21 mouse cellular contexts compared by ENCODE assay signal in genomic region chr19:26051478-26052215, GRCm38 (mm10).
DNase-seq lines count a peak whose midpoint lies in the region; ATAC-seq and TF ChIP-seq lines count a peak whose summit lies in the region.
"Had no signal": no experiment of that assay in that cellular context is flagged by ENCODE, and none has a peak within 500 bp of the region (broad histone marks: within the 10 kb centered on the region; RNA-seq: fewer than 3 reads in every experiment).

No protein-coding gene starts in this region.

- H3K4me3 ChIP-seq in forebrain, embryonic 10.5 days: no peak overlapping the region
- H3K4me3 ChIP-seq in forebrain, embryonic 15.5 days: no peak overlapping the region
- no peak overlapping the region for H3K4me3 ChIP-seq in embryonic facial prominence, embryonic 10.5 days
- H3K4me3 ChIP-seq in embryonic facial prominence, embryonic 14.5 days (ENCODE audit: low read depth, low read length): no peak overlapping the region
- no peak overlapping the region for H3K4me3 ChIP-seq in liver, embryonic 12.5 days
- H3K4me3 ChIP-seq: erythroblast, embryonic 14.5 days; heart, adult 2 months; heart, embryonic 15.5 days; hindbrain, embryonic 10.5 days had no signal

- no peak for DNase-seq in forebrain, embryonic 10.5 days (ENCODE audit: extremely low spot score, low spot score)
- peak; percentile 7 for DNase-seq in brain, embryonic 14.5 days (ENCODE audit: low read depth)
- peak; percentile 30 for DNase-seq in embryonic facial prominence, embryonic 10.5 days (ENCODE audit: low spot score)
- DNase-seq in embryonic facial prominence, embryonic 14.5 days (ENCODE audit: low spot score): peak; percentile 74
- DNase-seq in adipocyte (ENCODE audit: low spot score): no peak
- no peak for DNase-seq in gastrocnemius, adult 8-10 months (ENCODE audit: low spot score in 2 of 2)
- DNase-seq: adrenal gland, postnatal 14 days; cerebellum, adult 18-20 months; cerebellum, adult 9-11 months; cerebellum, postnatal 36 days; gastrocnemius, postnatal 14 days; heart, adult 2 months had no signal

- WGBS in forebrain, embryonic 10.5 days: 21% methylated on average over 9 of the region's 9 CpGs
- 17% methylated on average over 9 of the region's 9 CpGs for WGBS in forebrain, embryonic 15.5 days
- 32% methylated on average over 9 of the region's 9 CpGs for WGBS in embryonic facial prominence, embryonic 10.5 days
- 28% methylated on average over 9 of the region's 9 CpGs for WGBS in embryonic facial prominence, embryonic 14.5 days
- 47% methylated on average over 9 of the region's 9 CpGs for WGBS in liver, embryonic 12.5 days (ENCODE audit: insufficient replicate concordance)

- H3K27ac ChIP-seq in forebrain, embryonic 10.5 days: peak overlapping the region; percentile 44; the same call in 1 of the 2 replicates
- H3K27ac ChIP-seq in forebrain, embryonic 15.5 days (replicated peaks): no peak overlapping the region
- no peak overlapping the region for H3K27ac ChIP-seq in embryonic facial prominence, embryonic 10.5 days (replicated peaks)
- peak overlapping the region; percentile 10; the same call in 1 of the 2 replicates for H3K27ac ChIP-seq in embryonic facial prominence, embryonic 14.5 days (replicated peaks; ENCODE audit: low read depth, low read length)
- no peak overlapping the region for H3K27ac ChIP-seq in liver, embryonic 12.5 days
- H3K27ac ChIP-seq: heart, adult 2 months; heart, embryonic 15.5 days; hindbrain, embryonic 10.5 days; hindbrain, embryonic 14.5 days had no signal

- TF ChIP-seq POLR2A in brain, embryonic 14.5 days (IDR thresholded peaks at IDR 0.05; ENCODE audit: borderline replicate concordance, extremely low read depth, insufficient read depth, insufficient read length, poor library complexity, severe bottlenecking): no peak

- no peak overlapping the region for H3K9ac ChIP-seq in forebrain, embryonic 15.5 days (replicated peaks)
- H3K9ac ChIP-seq in embryonic facial prominence, embryonic 14.5 days (ENCODE audit: low read depth, low read length): no peak overlapping the region
- H3K9ac ChIP-seq in liver, embryonic 12.5 days: no peak overlapping the region
- H3K9ac ChIP-seq: heart, embryonic 15.5 days; hindbrain, embryonic 14.5 days had no signal

- H3K4me2 ChIP-seq in forebrain, embryonic 15.5 days (replicated peaks): no peak overlapping the region
- no peak overlapping the region for H3K4me2 ChIP-seq in embryonic facial prominence, embryonic 14.5 days (ENCODE audit: low read depth, low read length)
- H3K4me2 ChIP-seq in liver, embryonic 12.5 days: no peak overlapping the region
- H3K4me2 ChIP-seq: heart, embryonic 11.5 days; heart, embryonic 15.5 days; hindbrain, embryonic 14.5 days had no signal

- H3K27me3 ChIP-seq in forebrain, embryonic 10.5 days (ENCODE audit: poor library complexity, severe bottlenecking): no peaks in the 10 kb centered on the region
- no peaks in the 10 kb centered on the region for H3K27me3 ChIP-seq in forebrain, embryonic 15.5 days
- no peaks in the 10 kb centered on the region for H3K27me3 ChIP-seq in embryonic facial prominence, embryonic 10.5 days (replicated peaks; ENCODE audit: low read depth, poor library complexity, severe bottlenecking)
- H3K27me3 ChIP-seq in embryonic facial prominence, embryonic 14.5 days (replicated peaks; ENCODE audit: control insufficient read depth, insufficient read depth, low read length): no peaks in the 10 kb centered on the region
- H3K27me3 ChIP-seq in liver, embryonic 12.5 days (replicated peaks): no peaks in the 10 kb centered on the region
- H3K27me3 ChIP-seq: heart, embryonic 15.5 days had no signal

- H3K36me3 ChIP-seq in forebrain, embryonic 10.5 days (replicated peaks): no peaks in the 10 kb centered on the region
- no peaks in the 10 kb centered on the region for H3K36me3 ChIP-seq in forebrain, embryonic 15.5 days
- H3K36me3 ChIP-seq in embryonic facial prominence, embryonic 10.5 days (replicated peaks): no peaks in the 10 kb centered on the region
- no peaks in the 10 kb centered on the region for H3K36me3 ChIP-seq in embryonic facial prominence, embryonic 14.5 days (ENCODE audit: control insufficient read depth, insufficient read depth, low read length)
- no peaks in the 10 kb centered on the region for H3K36me3 ChIP-seq in liver, embryonic 12.5 days
- H3K36me3 ChIP-seq: heart, embryonic 15.5 days; hindbrain, embryonic 10.5 days had no signal

- H3K9me3 ChIP-seq in forebrain, embryonic 10.5 days: no peaks in the 10 kb centered on the region
- H3K9me3 ChIP-seq in forebrain, embryonic 15.5 days: no peaks in the 10 kb centered on the region
- H3K9me3 ChIP-seq in embryonic facial prominence, embryonic 10.5 days: no peaks in the 10 kb centered on the region
- no peaks in the 10 kb centered on the region for H3K9me3 ChIP-seq in embryonic facial prominence, embryonic 14.5 days (ENCODE audit: control insufficient read depth, low read length)
- H3K9me3 ChIP-seq in liver, embryonic 12.5 days (replicated peaks): no peaks in the 10 kb centered on the region
- H3K9me3 ChIP-seq: heart, embryonic 15.5 days; hindbrain, embryonic 10.5 days had no signal

- no peak for ATAC-seq in forebrain, embryonic 15.5 days (replicated peaks)
- ATAC-seq in embryonic facial prominence, embryonic 14.5 days (ENCODE audit: low read depth): peak; percentile 92
- no peak for ATAC-seq in liver, embryonic 12.5 days
- ATAC-seq: forebrain, embryonic 16.5 days; intestine, postnatal 0 days had no signal

- TF ChIP-seq CTCF in brain, embryonic 14.5 days (IDR thresholded peaks at IDR 0.05; ENCODE audit: borderline replicate concordance, extremely low read depth, insufficient read depth, insufficient read length): no peak

- H3K4me1 ChIP-seq in forebrain, embryonic 10.5 days: peaks cover 13% of the 10 kb centered on the region
- H3K4me1 ChIP-seq in forebrain, embryonic 15.5 days: no peaks in the 10 kb centered on the region
- H3K4me1 ChIP-seq in embryonic facial prominence, embryonic 10.5 days: peaks cover 11% of the 10 kb centered on the region; the same call in 1 of the 2 replicates
- H3K4me1 ChIP-seq in embryonic facial prominence, embryonic 14.5 days (ENCODE audit: control insufficient read depth, insufficient read depth, low read length): 0 out of 2 replicates have a peak, but pooled peaks cover 5% of the 10 kb centered on the region
- H3K4me1 ChIP-seq in liver, embryonic 12.5 days: no peaks in the 10 kb centered on the region
- H3K4me1 ChIP-seq: heart, embryonic 15.5 days had no signal

Comparison
In these comparisons a context has a peak if more than half of its experiments do, and no peak if none do; other contexts are left out.
1. H3K27ac ChIP-seq: peak in forebrain, embryonic 10.5 days (single experiment) and embryonic facial prominence, embryonic 14.5 days (single experiment); none in forebrain, embryonic 15.5 days (single experiment), embryonic facial prominence, embryonic 10.5 days (single experiment) and liver, embryonic 12.5 days (single experiment).
2. DNase-seq: peak in brain, embryonic 14.5 days (single experiment), embryonic facial prominence, embryonic 10.5 days (single experiment) and embryonic facial prominence, embryonic 14.5 days (single experiment); none in forebrain, embryonic 10.5 days (single experiment), adipocyte (single experiment) and gastrocnemius, adult 8-10 months (0 of 2).